Mouse (Mus musculus) layer of hippocampus, postnatal 36 days (tissue): Measurements from ENCODE around the gene Ankrd35. TPM values are rescaled to one million over a fixed set of nuclear protein-coding genes. Genes with fewer than 3 reads are reported as not detected.
A peak's percentile ranks its signal among the peaks of the same experiment; 100 is the strongest.
"Not testable (repeated sequence)": the region's sequence is repeated elsewhere in the genome, so short reads cannot be mapped to it uniquely, and the experiment has no call there.

Source experiments
- DNase-seq, 2 experiments: peaks; one replicate each; pipeline ENCODE4 v3.0.0; 2022
- total RNA-seq, 2 experiments: library from RNA; stranded (reverse); gene quantifications; 2 replicates each; pipeline ENCODE4 v1.2.3; 2021

Ankrd35 gene
- total RNA-seq = 1 to 10 TPM; 4.3 to 5.1 TPM

DNA sequence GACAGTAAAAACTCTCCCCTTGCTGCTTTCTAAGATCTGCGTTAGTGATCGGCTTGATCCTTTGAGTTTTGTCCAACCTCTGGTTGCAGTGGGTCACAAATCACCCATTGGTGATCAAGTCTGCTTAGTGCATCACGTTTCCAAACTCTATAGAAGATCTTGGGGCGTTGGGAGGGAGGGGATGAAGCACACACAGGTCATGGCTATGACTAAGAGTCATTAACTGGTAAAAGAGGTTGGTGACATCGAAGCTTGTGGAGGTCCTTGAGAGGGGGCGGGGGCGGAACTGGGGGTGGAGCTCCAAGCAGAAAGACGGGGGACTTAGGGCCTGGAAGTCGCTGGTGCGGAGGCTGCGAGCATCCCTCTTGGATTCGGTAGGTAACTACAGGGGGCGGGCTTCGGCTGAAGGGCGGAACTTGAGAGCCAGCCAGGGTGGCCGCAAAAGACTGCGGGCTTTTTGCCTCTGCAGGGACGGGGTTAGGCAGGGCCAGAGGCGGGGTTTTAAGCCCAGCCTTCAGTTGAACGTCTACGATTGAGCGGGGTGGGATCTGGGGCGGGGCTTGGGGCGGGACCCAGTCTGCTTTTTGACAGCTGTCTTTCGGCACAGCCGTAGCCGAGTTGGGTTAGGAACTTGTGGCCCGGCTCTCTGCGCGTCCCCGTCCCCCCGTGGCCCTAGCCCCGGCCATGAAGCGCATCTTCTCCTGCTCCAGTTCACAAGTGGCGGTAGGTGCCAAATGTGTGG is at the start of gene Ankrd35:
TSS of gene Ankrd35 (plus strand) at position 405 of the 742 bp plus-strand sequence.
- peak; percentile 71 to 75 for DNase-seq

DNA sequence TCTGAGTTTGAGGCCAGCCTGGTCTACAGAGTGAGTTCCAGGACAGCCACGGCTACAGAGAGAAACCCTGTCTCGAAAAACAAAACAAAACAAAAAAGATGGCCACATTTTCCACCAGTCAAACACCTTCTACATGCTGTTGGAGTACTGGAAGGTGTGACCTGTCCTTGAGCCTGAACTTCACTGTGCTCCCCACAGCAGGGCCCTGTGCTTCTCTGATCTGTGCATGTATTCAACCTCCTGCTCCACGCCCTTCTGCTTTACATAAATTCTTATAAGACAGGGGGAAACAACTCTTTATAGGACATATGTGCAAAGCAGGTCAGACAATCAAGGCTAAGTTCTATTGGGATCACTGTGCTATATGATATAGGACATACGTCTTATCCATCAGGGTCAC is 46.7 kb upstream of the Ankrd35 start:
- DNase-seq = no peak

DNA sequence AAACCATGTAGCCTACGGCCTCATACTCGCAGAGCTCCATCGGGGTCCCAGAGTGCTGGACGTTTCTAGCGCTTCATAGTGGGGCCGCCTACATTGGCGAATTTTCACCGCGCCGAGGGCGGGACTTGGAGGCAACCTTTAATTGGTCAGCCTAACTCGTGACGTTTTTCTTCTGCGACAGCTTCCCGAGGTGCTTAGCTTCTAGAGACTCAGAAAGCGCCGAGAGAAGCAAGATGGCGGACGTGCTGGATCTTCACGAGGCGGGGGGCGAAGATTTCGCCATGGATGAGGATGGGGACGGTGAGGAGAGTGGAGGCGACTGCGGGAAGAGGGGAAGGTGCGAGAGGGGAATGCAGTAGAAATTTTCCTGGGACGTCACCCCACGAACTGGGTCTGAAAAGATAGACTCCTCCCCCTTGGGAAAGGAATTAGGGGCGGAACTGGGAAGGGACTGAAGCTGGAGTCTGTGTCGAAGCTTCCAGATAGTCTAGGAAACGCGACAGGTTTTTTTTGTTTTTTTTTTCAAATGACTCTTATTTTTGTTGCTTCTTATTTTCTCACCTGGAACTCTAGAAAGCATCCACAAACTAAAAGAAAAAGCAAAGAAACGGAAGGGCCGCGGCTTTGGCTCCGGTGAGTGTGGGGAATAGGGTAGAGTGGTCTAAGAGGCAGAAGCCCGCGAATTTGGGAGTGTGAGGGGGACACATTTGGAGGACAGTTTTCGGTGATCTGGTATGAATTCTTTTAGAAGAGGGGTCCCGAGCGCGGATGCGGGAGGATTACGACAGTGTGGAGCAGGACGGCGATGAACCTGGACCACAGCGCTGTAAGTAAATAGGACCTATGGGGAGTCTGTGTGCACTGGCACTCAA is 40.0 kb upstream of the Ankrd35 start, which contains the start of gene Rbm8a:
TSS of gene Rbm8a (plus strand) at position 205 of the 872 bp plus-strand sequence.
- DNase-seq = peak; percentile 96

DNA sequence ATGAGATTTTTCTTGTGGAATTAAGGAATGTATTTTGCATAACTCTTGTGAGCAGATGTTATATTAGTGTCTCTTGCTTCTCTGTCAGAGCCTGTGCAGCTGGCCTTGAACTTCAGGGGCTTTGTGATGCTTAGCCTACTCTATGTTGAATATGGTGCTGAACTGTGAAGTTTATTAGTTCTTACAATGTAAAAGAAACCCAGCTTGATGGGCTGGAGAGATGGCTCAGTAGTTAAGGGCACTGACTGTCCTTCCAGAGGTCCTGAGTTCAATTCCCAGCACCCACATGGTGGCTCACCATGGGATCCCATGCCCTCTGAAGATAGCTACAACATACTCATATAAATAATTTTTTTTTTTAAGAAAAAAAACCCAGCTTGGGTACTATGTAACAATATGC is 37.9 kb upstream of the Ankrd35 start:
- no peak for DNase-seq

DNA sequence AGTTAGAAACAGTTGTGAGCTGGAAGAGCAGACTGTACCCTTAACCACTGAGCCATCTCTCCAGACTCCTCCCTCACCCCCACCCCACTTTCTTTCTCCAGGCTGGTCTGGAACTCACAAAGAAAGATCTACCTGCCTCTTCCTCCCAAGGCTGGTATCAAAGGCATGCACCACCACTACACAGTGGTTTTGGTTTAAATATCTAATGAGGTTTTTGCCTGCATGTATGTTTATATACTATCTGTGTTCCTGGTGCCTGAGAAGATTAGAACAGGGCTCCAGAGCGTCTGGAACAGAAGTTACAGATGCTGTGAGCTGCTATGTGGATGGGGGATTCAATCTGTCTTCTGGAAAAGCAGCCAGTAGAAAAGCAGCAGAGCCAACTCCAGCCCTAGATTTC is 35.9 kb upstream of the Ankrd35 start:
- no peak for DNase-seq

DNA sequence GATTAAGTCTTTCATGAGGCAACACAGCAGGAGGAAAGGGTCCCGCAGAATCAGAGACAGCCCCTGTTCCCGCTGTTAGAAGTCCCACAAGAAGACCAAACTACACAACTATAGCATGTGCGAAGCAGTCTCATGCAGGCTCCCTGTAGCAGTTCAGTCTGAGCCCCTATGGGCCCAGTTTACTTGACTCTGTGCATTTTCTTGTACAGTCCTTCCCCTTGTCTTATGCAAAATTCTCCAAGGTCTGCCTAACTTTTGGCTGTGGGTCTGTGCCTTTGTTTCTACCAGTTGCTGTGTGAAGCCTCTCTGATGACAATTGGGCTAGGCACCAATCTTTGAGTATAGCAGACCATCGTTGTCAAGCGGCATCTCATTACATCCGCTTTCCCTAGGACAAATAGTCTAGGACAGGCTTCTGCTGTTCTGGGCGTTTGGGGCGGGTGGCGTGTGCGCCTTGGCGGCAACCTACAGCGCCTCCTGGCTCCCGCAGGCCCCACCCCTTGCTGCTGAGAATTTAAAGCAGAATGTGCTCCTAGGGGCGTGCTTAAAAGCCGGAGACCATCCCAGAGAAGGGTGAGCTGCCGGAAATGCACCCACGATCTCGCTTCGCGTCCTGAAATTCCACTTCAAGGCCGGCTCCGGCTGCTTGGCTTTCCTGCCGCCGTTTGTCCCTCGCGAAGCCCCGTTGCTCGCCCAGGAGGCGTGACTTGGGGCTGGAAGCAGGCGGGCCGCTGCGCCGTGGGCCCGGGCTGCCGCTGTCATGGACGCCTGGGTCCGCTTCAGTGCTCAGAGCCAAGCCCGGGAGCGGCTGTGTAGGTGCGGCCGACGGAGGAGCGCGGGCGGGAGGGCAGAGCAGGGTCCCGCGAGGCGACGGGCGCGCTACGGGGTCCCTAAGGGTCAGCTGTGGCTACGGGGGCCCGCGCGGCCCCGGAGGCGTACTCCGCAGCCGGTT is 34.7 kb upstream of the Ankrd35 start, which contains the start of the genes Pex11b and Gm42957:
TSS of gene Pex11b (plus strand) at position 449 of the 952 bp plus-strand sequence.
TSS of gene Gm42957 (plus strand) at position 547 of the 952 bp plus-strand sequence.
- peak; percentile 88 to 89 for DNase-seq

DNA sequence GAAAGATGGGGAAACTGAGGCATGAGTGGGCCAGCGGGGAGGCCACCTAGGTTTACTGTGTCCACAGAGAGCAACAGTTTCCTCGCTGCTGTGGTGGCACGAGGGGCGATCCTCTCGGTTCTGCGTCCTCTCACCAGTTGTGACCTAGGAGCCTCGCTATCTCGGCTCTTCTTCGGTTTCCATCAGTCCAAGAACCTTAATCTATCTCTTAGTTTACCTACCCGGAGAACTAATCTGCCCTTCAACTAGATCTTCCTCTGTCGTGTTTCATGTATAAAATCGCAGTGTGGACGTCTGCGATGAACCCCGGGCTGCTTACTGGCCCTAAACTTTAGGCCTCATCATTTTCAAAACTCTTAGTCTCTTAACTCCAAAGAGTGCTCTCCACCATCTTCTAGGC is 34.0 kb upstream of the Ankrd35 start:
- no peak for DNase-seq

DNA sequence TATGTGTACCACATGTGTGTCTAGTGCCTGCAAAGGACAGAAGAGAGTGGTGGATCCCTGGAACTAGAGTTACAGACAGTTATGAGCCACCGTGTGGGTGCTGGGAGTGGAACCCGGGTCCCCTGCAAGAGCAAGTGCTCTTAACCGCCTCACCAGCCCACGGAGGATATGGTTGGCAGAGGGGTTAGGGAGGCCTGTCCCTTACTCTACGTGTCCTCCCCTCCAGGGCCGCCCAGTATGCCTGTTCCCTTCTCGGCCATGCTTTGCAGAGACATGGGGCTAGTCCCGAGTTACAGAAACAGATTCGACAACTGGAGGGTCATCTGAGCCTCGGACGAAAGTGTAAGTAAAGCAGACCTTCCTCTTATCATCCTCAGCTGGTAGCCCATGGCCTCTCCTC is 33.5 kb upstream of the Ankrd35 start:
- no peak for DNase-seq

DNA sequence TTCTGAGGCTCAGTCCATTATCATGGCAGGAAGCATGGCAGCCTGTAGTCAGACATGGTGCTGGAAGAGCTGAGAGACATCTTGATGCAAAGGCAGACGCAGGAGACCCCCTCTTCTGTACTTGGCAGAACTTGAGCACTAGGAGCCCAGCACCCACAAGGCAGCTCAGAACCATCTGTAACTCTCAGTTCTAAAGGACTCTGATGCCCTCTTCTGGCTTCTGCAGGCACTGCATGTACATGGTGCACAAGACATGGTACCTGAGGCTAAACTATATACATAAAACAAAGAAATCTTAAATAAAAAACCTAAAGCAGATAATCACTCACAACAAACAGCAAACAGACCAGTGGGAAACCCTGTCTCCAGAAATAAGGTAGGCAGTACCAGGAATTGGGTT is 30.7 kb upstream of the Ankrd35 start:
- peak; percentile 27 to 37 for DNase-seq

DNA sequence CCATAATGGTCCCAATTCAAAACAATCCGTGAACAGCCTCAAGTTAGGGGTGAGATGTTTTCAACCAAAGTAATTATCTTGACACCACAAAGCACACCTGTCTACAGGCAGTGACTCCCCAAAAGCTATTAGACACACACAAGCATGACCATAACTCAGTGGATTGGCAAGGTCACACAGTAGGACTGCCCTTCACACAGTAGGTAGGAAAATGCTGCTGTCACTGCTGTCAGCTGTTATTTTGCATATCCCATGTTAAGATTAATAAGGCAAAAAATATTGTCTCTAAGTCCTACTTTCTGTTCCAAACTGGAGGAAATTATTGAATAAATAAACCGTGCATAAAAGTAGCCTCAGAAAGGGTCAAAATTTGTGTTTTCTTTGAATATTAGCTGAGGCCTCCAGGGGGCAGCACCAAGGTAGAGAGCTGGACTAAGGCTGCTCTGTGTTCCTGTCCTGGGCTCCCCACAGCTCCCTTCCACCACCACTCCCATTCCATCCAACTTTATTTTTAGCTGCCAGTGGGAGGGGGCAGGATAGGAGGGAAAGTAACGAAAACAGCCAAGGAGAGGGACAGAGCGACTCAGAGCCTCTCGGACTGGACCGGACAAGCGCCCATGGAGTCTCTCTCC is 24.8 kb upstream of the Ankrd35 start, which contains the start of gene Itga10:
TSS of gene Itga10 (plus strand) at position 567 of the 632 bp plus-strand sequence.
- DNase-seq = no peak

DNA sequence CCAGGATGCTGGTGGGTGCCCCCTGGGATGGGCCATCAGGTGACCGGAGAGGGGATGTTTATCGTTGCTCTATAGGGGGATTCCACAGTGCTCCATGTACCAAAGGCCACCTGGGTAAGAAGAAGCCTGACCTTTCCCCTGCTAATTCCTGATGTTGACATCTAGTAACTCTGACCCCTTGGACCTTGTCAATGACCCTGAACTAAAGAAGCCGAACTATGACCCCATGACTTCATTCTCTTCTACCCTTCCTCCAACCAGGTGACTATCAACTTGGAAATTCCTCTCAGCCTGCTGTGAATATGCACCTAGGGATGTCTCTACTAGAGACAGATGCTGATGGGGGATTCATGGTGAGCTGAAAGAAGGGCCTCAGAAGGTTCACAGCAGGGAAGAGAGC is 22.6 kb upstream of the Ankrd35 start:
- DNase-seq = no peak

DNA sequence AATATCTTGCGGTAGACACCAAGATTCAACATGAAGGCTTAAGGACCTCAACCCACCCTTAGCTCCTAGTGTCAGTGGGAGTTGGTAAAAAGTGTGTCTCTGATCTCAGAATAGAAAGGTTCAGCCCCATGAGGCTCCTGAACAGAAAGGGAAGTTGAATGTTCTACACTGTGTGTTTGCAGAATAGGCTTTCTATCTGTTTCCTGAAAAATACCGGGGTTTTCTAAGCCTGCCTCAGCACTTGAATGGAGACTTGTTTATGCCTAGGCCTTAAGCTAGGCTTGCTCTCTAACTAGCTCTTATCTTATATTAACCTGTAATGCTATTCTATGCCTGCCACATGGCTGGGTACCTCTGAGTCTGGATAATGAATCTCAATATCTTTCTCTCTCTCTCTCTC is 9.0 kb upstream of the Ankrd35 start:
- no peak for DNase-seq

DNA sequence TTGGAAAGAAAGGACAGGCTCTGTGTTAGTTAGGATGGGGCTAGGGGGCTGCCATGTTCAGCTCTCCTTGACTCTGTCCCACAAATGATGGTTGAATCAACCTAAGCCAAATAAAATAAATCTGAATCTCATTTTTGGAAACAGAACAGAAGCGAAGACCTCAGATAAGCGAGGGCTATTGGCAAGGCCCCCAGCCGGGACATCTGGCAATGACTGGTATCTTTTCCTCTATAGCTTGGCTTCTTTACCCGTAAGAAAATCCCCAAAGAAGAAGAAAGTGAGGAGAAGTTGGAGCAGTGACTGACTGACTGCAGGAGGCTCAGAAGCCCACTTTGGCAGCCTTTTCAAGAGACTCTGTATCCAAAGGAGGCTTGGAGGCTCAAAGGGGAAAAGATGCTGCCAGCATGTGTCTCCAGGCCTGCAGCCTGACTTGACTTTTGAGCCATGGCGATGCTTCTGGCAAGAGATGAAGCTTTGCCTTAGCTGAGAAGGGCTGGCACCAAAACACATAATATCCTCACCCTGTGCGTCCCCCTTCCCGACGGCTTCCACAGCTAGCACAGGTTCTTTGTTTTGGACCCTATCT is 7.1 kb upstream of the Ankrd35 start:
- no peak for DNase-seq

DNA sequence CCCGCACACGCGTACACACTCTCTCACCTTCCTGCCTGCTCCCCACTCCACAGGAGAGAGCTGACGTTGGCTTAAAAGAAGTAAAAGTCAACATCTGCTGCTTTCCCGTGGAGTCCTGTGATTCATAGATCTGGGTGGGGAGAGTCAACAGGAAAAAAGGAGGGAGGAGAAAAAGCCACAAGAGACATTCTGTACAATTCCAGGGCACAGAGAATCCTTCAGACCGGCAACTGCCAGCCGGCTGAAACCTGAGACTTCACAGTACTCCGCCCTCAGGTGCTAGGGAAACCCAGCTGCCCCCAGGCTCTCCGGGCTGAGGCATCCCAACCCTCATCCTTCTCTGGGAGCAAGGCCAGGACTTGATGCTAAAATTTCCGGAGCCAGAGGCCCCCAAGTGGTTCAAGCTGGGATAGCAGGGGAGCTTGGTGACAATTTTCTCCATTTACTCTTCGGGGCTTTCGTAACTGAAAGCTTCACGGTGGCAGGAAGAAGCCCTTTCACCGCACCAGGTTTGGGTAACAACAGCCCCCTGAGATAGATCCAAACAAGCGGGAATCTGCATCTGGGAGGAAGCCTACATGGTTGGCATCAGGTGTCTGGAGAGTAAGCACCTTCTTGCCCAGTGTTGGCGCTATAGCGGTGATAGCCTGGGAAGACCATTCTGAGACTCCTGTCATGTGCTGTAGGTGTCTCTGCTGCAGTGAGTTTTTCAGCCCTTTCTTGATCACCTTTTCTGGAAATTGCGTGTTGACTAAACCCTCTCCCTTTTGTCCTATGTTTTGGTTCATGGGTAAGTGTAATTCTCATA is 6.3 kb upstream of the Ankrd35 start:
- peak; percentile 82 to 86 for DNase-seq

DNA sequence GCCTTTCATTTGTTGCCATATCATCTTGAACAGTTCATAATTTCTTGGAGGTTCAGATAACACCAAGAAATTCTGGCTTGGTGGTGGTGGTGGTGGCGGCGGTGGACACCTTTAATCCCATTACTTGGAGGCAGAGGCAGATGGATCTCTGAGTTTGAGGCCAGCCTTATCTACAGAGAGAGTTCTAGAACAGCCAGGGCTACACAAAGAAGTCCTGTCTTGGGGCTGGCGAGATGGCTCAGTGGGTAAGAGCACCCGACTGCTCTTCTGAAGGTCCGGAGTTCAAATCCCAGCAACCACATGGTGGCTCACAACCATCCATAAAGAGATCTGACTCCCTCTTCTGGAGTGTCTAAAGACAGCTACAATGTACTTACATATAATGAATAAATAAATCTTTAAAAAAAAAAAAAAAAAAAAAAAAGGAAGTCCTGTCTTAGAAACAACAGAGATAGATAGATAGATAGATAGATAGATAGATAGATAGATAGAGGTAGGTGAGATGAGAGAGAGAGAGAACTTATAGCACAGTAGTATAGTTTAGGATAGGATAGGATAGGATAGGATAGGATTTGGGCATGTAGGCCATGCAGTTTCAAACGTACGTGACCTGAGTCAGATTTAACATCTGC is 4.1 kb upstream of the Ankrd35 start:
- not testable (repeated sequence) for DNase-seq

DNA sequence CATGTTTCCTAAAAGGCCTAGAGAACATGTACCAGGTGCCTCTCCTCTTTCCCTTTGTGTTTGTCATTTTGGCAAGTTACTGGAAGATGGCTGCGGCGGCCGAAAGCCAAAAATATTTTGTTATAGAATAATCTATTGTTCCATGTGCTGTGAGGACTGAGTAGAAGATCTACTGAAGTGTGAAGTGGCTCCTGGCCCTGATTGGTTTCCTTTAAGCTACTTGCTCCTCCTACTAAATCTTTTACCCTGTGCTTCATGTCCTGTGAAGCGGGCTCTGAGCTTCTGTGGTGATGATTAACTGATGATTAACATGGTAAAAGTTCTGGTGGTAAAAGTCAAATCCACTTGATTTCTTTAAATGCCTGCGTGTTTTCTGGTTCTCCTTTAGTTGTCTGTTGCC is 3.0 kb upstream of the Ankrd35 start:
- DNase-seq = no peak

DNA sequence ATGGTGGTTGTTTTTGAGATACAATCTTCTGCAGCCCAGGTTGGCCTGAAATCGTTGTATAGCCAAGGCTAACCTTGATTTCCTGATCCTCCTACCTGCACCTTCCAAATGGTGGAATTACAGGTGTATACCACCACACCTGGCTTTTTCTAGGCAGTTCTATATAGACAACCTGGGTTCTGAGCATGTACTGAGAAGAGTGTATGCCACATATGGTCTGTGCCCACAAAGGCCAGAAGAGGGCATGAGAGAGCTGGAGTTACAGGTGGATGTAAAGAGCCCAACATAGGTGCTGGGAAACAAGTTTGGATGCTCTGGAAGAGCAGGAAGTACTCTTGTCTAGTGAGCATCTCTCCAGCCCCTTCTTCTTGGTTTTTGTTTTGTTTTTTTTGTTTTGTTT is 2.6 kb upstream of the Ankrd35 start:
- no peak for DNase-seq

DNA sequence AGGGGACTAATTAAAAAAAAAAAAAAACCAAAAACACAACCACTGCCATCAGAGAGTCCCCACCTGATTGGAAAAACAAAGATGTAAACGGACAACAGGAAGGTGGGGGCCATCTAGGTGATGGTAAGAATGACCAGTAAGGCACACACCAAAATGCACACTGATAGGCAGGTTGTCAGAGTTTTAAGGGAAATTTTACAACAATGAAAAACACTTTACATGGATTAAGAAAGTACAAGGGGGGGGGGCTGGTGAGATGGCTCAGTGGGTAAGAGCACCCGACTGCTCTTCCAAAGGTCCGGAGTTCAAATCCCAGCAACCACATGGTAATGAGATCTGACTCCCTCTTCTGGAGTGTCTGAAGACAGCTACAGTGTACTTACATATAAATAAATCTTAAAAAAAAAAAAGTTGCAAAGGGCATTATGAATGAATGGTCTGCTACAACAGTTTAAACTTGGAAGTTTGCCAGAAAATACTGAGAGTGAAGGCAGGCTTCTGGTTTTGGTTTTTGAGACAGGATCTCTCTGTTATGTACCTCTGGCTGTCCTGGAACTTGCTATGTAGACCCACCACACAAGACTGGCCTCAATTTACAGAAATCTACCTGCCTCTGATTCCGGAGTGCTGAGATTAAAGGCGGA is 1.4 kb upstream of the Ankrd35 start:
- no peak for DNase-seq

DNA sequence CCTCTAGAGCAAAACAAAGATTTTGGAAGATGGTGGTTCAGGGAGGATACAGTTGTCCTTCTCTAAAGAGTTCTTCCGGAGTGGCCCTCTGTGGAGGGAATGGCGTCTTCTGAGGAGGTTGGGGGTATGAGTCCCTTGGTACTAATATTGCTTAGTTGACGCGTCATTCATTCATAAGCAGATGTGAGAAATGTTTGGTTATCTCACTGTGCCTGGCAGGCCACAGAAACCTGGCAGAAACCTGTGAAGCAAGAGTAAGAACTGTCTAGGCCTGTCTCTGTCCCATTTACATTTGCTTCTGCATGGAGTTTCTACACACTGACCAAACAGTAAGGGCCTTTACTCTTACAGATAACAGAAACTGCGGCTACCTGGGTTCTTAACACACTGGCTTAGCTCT is 1.6 kb downstream of the Ankrd35 start:
- no peak for DNase-seq
